Mouse (Mus musculus) T-cell, adult 2 months (primary cell): Measurements from ENCODE around the gene D5Ertd579e.
"Not testable (repeated sequence)": the region's sequence is repeated elsewhere in the genome, so short reads cannot be mapped to it uniquely, and the experiment has no call there.

Experiments used
- DNase-seq: peaks from one replicate; pipeline ENCODE4 v3.0.0; 2022; ENCODE audit warnings: low spot score

D5Ertd579e gene

GRCm38 (mm10) chr5:36679918-36680598, 15.8 kb downstream of the D5Ertd579e start:
- DNase-seq, result no peak

- no peak for DNase-seq
These were observed 17.0 kb downstream of the D5Ertd579e start for GRCm38 (mm10) chr5:36678799-36679198.

- DNase-seq, result no peak
These were observed 17.9 kb downstream of the D5Ertd579e start for GRCm38 (mm10) chr5:36677907-36678306.

GRCm38 (mm10) chr5:36675466-36675865, 20.4 kb downstream of the D5Ertd579e start:
- no peak for DNase-seq

- no peak for DNase-seq
These were observed 21.0 kb downstream of the D5Ertd579e start for GRCm38 (mm10) chr5:36674658-36675433.

- DNase-seq, result peak; percentile 42
These were observed 26.5 kb downstream of the D5Ertd579e start for GRCm38 (mm10) chr5:36669021-36670008.

GRCm38 (mm10) chr5:36668572-36668971, 27.3 kb downstream of the D5Ertd579e start:
- DNase-seq, result no peak

GRCm38 (mm10) chr5:36667986-36668385, 27.8 kb downstream of the D5Ertd579e start:
- DNase-seq, result not testable (repeated sequence)

GRCm38 (mm10) chr5:36667165-36667564, 28.7 kb downstream of the D5Ertd579e start:
- DNase-seq, result no peak

GRCm38 (mm10) chr5:36666699-36667098, 29.1 kb downstream of the D5Ertd579e start:
- DNase-seq, result not testable (repeated sequence)

GRCm38 (mm10) chr5:36663329-36663728, 32.5 kb downstream of the D5Ertd579e start:
- no peak for DNase-seq

- not testable (repeated sequence) for DNase-seq
These were observed 34.7 kb downstream of the D5Ertd579e start for GRCm38 (mm10) chr5:36660977-36661760.

- no peak for DNase-seq
These were observed 70.2 kb downstream of the D5Ertd579e start for GRCm38 (mm10) chr5:36625612-36626011.

- no peak for DNase-seq
These were observed 72.2 kb downstream of the D5Ertd579e start for GRCm38 (mm10) chr5:36623670-36624069.

- no peak for DNase-seq
These were observed 74.8 kb downstream of the D5Ertd579e start for GRCm38 (mm10) chr5:36621058-36621449.

- DNase-seq, result no peak
These were observed 75.3 kb downstream of the D5Ertd579e start for GRCm38 (mm10) chr5:36620409-36621057.

- DNase-seq, result no peak
These were observed 76.9 kb downstream of the D5Ertd579e start for GRCm38 (mm10) chr5:36618890-36619289.

GRCm38 (mm10) chr5:36618356-36618755, 77.5 kb downstream of the D5Ertd579e start:
- DNase-seq, result no peak

GRCm38 (mm10) chr5:36614124-36614523, 81.7 kb downstream of the D5Ertd579e start:
- DNase-seq, result no peak

- DNase-seq, result no peak
These were observed 86.8 kb downstream of the D5Ertd579e start for GRCm38 (mm10) chr5:36608939-36609499.
